21 mouse cellular contexts compared by ENCODE assay signal in the genomic region with DNA sequence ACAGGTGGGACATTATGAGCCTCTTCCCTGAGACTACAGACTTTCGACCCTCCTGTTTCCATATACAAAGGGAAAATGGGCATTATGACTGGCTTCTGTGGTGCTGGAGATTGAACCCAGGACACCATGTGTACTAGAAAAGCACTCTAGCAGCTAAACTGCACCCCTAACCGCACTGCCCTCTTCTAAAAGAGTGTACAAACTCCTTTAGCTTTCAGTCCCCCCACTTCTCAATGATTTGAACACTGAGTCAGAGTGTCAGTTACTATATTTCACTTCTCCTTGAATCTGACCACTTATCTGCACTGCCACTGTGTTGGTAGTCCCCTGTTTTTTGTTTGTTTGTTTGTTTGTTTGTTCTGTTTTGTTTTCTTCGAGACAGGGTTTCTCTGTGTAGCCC. TPM values are rescaled to one million over a fixed set of nuclear protein-coding genes. Genes with fewer than 3 reads are reported as not detected.
DNase-seq lines count a peak whose midpoint lies in the region; ATAC-seq and TF ChIP-seq lines count a peak whose summit lies in the region.
"Had no signal": no experiment of that assay in that cellular context is flagged by ENCODE, and none has a peak within 500 bp of the region (broad histone marks: within the 10 kb centered on the region; RNA-seq: fewer than 3 reads in every experiment).

Gene 4632433K11Rik, plus strand, starts transcription at position 301 of the 400 bp plus-strand sequence.

- no peak within 1 kb of the TSS for H3K4me3 ChIP-seq in limb, embryonic 13.5 days
- no peak within 1 kb of the TSS for H3K4me3 ChIP-seq in limb, embryonic 10.5 days
- no peak within 1 kb of the TSS for H3K4me3 ChIP-seq in embryonic fibroblast, embryonic 13.5 days (ENCODE audit: insufficient read depth, low read length)
- H3K4me3 ChIP-seq in intestine, embryonic 16.5 days (ENCODE audit: low read length) = no peak within 1 kb of the TSS

- H3K27me3 ChIP-seq in limb, embryonic 13.5 days = no peaks in the 10 kb centered on the region
- peaks cover 14% of the 10 kb centered on the region; the same call in 1 of the 2 replicates for H3K27me3 ChIP-seq in limb, embryonic 10.5 days (ENCODE audit: low read depth, poor library complexity, severe bottlenecking)
- H3K27me3 ChIP-seq in intestine, embryonic 16.5 days (replicated peaks; ENCODE audit: control insufficient read depth, insufficient read depth, low read length) = no peaks in the 10 kb centered on the region
- H3K27me3 ChIP-seq: CH12.LX, Patski had no signal

- WGBS in limb, embryonic 13.5 days = 95% methylated on average over 3 of the region's 3 CpGs
- 87% methylated on average over 3 of the region's 3 CpGs for WGBS in limb, embryonic 10.5 days
- 87% methylated on average over 3 of the region's 3 CpGs for WGBS in intestine, embryonic 16.5 days

- H3K4me2 ChIP-seq in limb, embryonic 13.5 days (replicated peaks) = no peak within 1 kb of the TSS
- H3K4me2 ChIP-seq in intestine, embryonic 16.5 days (ENCODE audit: low read depth, low read length) = no peak within 1 kb of the TSS

- no peak within 1 kb of the TSS for H3K9ac ChIP-seq in limb, embryonic 13.5 days
- no peak within 1 kb of the TSS for H3K9ac ChIP-seq in intestine, embryonic 16.5 days (ENCODE audit: low read depth, low read length)

- TF ChIP-seq POLR2A in embryonic fibroblast, embryonic 13.5 days (IDR thresholded peaks at IDR 0.05; ENCODE audit: low read depth, low read length) = 0 out of 2 replicates have a peak, but pooled peaks have one; percentile 5

- ATAC-seq in limb, embryonic 13.5 days (ENCODE audit: low FRiP score, low read depth) = no peak
- no peak for ATAC-seq in intestine, embryonic 16.5 days
- ATAC-seq: activated CD4-positive, CD25-positive, alpha-beta regulatory T cell, adult 4 months; CD4-positive, CD25-positive, alpha-beta regulatory T cell, adult 4 months; Patski had no signal

- peaks cover 67% of the 10 kb centered on the region for H3K9me3 ChIP-seq in limb, embryonic 13.5 days
- peaks cover 41% of the 10 kb centered on the region for H3K9me3 ChIP-seq in limb, embryonic 10.5 days (replicated peaks)
- peaks cover 32% of the 10 kb centered on the region for H3K9me3 ChIP-seq in intestine, embryonic 16.5 days (ENCODE audit: control insufficient read depth, low read length)

- no peak for TF ChIP-seq CTCF in embryonic fibroblast, embryonic 13.5 days (IDR thresholded peaks at IDR 0.05; ENCODE audit: borderline replicate concordance, insufficient read depth, low read length)

- H3K4me1 ChIP-seq in limb, embryonic 13.5 days = no peaks in the 10 kb centered on the region
- peaks cover 4% of the 10 kb centered on the region; the same call in 1 of the 2 replicates for H3K4me1 ChIP-seq in limb, embryonic 10.5 days
- H3K4me1 ChIP-seq in embryonic fibroblast, embryonic 13.5 days (ENCODE audit: control insufficient read depth, insufficient read depth, low read length) = no peaks in the 10 kb centered on the region
- peaks cover 6% of the 10 kb centered on the region for H3K4me1 ChIP-seq in intestine, embryonic 16.5 days (ENCODE audit: control insufficient read depth, insufficient read depth, low read length)

- DNase-seq in limb, embryonic 10.5 days (ENCODE audit: low spot score) = no peak
- DNase-seq: adrenal gland, adult 2 months; adrenal gland, adult 8-10 months; adrenal gland, postnatal 10 days; adrenal gland, postnatal 14 days; adrenal gland, postnatal 25 days; adrenal gland, postnatal 36 days; B cell, adult 2 months; cerebellum, adult 11 months; cerebellum, adult 11-12 months; cerebellum, adult 18-20 months had no signal

- H3K36me3 ChIP-seq in limb, embryonic 13.5 days = peaks cover 83% of the 10 kb centered on the region
- peaks cover 80% of the 10 kb centered on the region for H3K36me3 ChIP-seq in limb, embryonic 10.5 days
- H3K36me3 ChIP-seq in intestine, embryonic 16.5 days (ENCODE audit: control insufficient read depth, insufficient read depth, low read length) = peaks cover 61% of the 10 kb centered on the region

- H3K27ac ChIP-seq in limb, embryonic 13.5 days = 0 out of 2 replicates have a peak within 1 kb of the TSS, but pooled peaks have one; percentile 1
- no peak within 1 kb of the TSS for H3K27ac ChIP-seq in limb, embryonic 10.5 days
- H3K27ac ChIP-seq in embryonic fibroblast, embryonic 13.5 days (ENCODE audit: insufficient read depth, low read length) = no peak within 1 kb of the TSS
- H3K27ac ChIP-seq in intestine, embryonic 16.5 days (ENCODE audit: low read length) = no peak within 1 kb of the TSS

RNA-seq across cellular contexts. Expression of gene 4632433K11Rik, which starts in this region (rescaled TPM):
- polyA plus RNA-seq in limb, embryonic 13.5 days (2015; fragmentation: Nextera tagmentation; extraction: Ambion mirVana) = 0.13 TPM in 1 of 2 replicates, not detected in the other
- polyA plus RNA-seq in limb, embryonic 10.5 days (2016; fragmentation: Nextera tagmentation; extraction: Ambion mirVana) = not detected in 2 replicates
- 1.5 and 1.8 TPM in 2 replicates for polyA plus RNA-seq in embryonic fibroblast, embryonic 13.5 days (2011; ENCODE audit: insufficient read length, low read depth, missing spikeins)
- polyA plus RNA-seq in intestine, embryonic 16.5 days (2015; fragmentation: Nextera tagmentation; extraction: Ambion mirVana) = not detected in 2 replicates
- polyA plus RNA-seq: activated CD4-positive, CD25-positive, alpha-beta regulatory T cell, adult 4 months; adrenal gland, adult 2 months; brain, embryonic 14.5 days; C2C12; CD4-positive, CD25-positive, alpha-beta regulatory T cell, adult 4 months; G1E; Patski had no signal
